Mouse (Mus musculus): ENCODE data around the gene Ctrb1. TPM values are rescaled to one million over a fixed set of nuclear protein-coding genes. Genes with fewer than 3 reads are reported as not detected.

Gene Ctrb1
- total RNA-seq (2021), result not detected
- long read RNA-seq, experiment 1, result 0 reads
- long read RNA-seq, experiment 2, result 0 reads

DNA sequence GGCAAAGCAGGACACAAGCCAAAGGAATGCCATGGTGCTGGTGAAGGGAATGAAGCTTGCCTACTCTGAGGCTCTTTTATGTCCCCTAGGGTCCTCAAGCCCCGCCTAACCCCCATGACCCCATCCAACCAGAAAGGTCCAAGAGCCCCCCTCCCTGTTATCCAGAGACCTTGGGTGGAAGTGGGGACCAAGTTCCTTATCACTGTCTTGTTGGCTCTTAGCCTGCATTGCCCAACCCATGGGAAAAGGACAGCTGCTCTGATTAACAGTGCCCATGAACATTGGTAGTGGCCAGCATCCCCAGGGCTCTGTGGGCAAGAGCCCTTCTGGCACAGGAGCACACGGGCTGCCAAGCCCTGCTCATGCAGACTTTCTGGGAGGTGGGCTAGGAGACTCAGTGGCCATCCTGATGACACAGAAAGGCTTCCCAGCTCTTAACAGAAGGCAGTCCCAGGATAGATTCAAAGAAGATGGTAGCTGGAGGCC, at the start of gene Ctrb1:
Gene Ctrb1 (minus strand): TSS at position 51 of the 486 bp plus-strand sequence.
- no peak for DNase-seq

- no peak for DNase-seq
Measured at GRCm38 (mm10) chr8:111740301-111740711, 49.5 kb upstream of the Ctrb1 start.

DNA sequence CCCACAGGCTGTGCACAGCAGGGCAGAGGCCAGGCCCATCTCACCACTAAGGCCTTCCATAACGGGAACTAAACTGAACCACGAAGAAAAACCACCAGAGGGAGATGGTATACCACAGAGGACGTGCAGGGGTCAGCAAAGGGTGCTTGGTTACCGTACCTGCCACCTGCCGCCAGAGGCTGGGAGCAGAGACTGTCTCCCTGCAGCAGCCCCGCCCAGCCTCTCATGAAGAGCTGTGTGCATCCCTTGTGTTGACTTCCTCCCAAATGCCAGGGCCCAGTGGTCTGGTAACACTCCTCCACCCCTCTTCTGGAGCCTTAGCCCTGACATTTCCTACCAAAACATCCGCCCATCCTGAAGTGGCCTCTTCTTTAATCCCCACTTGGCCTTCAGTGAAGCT, 48.8 kb upstream of the Ctrb1 start:
- DNase-seq, result no peak

GRCm38 (mm10) chr8:111738867-111739266, 48.1 kb upstream of the Ctrb1 start:
- no peak for DNase-seq

- DNase-seq, result peak; percentile 5
Measured at GRCm38 (mm10) chr8:111736321-111736720, 45.5 kb upstream of the Ctrb1 start.

- no peak for DNase-seq
Measured at GRCm38 (mm10) chr8:111735791-111736190, 45.0 kb upstream of the Ctrb1 start.

GRCm38 (mm10) chr8:111735335-111735761, 44.5 kb upstream of the Ctrb1 start:
- DNase-seq, result peak; percentile 7

DNA sequence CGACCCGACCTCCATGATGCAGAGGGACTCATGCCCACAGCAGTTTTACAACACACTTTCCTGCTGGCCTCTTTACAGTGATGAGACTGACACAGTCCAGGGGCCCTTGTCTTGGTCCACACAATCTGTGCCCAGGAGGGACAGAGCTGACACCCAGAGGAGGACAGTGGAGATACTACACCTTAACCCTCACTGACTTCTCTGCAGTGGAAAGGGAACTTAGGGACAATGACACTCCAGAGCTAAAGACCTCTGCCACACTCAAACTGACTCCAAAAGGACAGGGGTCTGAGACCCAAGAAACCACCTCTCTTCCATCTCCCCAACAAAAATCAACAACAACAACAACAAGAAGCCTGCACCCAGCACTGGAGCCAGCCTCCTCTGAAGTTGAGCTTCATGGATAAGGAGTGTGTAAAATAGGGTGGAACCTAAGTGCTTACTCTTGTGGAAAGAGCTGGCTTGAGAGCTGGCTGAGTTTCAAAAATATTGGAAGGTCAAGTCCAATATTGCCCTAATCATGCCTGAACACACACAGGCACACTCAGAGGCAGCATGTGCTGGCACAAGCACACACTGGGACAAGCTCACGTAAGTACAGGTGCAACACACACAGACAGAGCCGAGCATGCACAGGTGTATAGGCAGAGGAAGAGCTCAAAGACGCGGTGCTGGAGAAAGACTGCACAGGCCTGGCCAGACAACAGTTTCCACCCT, 43.6 kb upstream of the Ctrb1 start:
- no peak for DNase-seq

DNA sequence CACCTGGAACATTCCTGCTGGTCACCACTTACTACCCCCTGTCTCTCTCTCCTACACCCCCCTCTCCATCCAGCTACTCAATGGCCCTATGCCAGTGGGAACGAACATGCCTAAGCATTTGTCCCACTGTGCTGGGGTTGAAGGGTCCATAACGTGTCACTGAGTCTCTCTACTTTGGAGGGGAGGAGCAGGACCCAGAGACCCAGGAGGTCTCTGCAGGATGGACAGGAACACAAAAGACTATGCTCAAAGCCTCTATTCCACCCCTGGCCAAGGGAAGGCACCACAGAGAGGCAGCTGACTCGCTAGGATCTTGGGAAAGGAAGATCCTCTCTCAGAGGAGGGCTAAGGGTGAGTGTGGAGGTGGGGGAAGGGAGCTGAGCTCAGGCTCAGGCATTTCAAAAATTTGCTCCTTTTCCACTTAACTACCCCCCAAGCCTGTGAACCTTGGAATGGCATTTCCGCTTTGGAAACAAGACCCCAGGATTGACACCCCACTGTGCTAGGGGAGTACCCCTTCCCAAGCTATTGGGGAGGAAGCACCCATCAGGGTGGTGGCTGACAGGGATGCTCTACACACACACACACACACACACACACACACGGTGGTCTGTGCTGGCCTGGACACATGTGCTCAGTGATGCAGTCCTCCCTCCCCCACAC, 42.9 kb upstream of the Ctrb1 start:
- DNase-seq, result peak; percentile 7

- DNase-seq, result peak; percentile 23
Measured at GRCm38 (mm10) chr8:111732406-111733085, 41.7 kb upstream of the Ctrb1 start.

GRCm38 (mm10) chr8:111732004-111732403, 41.2 kb upstream of the Ctrb1 start:
- peak; percentile 98 for DNase-seq

GRCm38 (mm10) chr8:111731231-111731977, 40.6 kb upstream of the Ctrb1 start:
- DNase-seq, result peak; percentile 22

DNA sequence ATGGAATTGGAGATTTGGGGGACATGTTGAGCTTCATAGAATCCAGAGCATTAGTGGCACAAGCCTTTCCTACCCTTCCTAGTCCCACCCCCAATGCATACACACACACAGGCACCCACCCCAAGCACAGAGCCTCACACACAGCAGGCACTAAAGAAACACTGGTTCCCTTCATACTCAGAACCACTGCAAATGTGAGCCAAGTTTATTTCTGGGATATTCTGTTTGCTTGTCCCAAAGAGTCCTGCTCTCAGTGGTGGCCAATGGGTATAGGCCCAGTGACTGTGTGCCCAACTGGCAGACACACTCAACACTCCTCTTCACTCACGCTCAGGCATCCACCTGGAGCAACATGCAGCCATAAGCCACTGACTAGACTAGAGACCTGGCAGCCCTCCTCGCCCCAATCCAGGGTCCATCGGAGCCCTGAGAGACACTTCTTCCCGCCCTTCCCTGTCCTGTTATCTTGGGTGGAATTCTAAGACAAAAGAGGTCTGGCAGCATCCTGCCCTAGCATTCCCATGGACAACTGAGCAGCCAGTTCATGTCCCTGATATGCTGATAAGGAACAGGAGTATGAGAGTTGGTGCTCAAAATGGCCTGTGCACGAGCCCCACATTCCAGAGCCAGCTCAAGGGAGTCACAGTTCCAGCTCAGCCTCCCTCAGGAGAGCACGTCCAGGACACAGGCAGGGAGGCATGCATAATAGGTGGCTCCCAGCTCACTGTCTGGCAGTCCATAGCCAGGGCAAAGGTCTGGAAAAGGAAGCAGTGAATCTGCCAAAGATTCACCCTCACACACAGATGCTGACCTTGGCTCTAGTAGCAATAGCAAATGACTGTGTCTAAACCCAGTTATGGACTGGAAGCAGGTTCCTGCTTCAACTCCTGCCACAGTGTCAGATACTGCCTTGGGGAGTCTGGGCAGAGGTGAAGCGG, 38.7 kb upstream of the Ctrb1 start:
- DNase-seq, result no peak

- no peak for DNase-seq
Measured at GRCm38 (mm10) chr8:111728481-111728880, 37.7 kb upstream of the Ctrb1 start.

DNA sequence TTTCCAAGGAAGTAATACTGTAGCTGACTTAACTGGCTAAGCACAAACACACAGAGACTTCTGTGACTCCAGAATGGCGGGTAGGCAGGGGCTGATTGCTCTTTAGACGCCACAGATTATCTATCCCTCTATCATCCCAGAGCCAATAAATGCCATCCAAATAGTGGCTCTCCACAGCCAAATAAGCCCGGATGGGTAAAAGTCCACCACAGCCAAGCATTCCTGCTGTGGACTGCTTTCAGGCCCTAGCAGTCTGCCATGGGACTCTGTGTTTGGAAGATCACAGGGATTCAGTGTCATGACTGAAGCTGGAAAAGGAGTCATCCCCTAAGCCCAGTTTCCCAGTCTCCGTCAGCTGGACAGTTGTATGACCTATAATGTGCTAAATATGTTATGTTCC, 36.7 kb upstream of the Ctrb1 start:
- DNase-seq, result no peak

DNA sequence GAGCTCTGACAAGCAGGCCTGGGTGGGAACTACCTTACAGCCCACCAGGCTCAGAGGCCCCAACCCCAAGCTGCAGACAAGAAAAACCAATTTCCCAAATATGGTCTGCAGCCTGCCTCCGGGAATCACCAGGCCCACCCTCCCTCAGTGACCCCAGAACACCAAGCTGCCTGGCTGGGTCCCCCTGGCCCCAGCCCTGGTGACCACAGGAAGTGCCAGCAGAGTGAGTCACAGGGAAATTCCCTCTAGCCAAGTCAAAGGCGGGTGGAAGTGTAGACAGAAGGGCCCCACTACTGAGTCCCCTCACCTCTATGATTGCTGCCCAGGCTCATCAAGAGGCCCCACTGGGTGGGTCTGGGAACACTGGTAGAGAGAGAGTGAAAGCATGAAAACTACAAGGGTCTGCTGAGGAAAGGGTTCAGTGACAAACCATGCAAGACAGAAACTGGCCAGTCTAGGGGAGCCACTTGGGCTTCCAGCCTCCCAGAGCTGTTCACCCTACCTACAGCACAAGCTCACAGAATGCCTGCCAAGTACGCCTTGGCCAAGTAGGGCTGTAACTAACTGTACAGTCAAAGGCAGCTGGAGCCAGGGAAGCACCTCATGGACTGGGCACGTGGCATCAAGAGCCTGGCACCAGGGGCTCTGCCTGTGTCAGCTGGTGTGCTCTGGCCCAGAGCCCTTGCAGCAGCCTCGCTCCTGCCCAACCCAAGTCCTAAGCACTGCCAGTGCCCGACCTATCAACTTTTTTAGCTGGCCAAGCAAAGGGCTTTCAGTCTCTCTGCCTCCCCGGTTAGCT, 35.5 kb upstream of the Ctrb1 start:
- peak; percentile 72 for DNase-seq

DNA sequence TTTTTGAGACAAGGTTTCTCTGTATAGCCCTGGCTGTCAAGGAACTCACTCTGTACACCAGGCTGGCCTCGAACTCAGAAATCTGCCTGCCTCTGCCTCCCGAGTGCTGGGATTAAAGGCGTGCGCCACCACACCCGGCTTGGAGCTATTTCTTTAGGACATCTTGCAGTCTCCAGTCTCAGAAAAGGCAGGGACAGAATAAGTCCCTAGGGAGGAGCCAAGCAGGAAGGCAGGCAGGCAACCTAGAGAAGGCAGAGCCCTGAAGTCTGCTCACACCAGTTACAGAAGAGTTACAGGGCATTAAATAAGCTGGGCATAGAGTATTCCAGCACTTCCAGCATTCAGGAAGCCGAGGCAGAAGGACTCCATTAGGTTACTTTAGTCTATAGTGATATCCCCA, 34.5 kb upstream of the Ctrb1 start:
- no peak for DNase-seq

- DNase-seq, result no peak
Measured at GRCm38 (mm10) chr8:111720115-111720544, 29.3 kb upstream of the Ctrb1 start.

- DNase-seq, result no peak
Measured at GRCm38 (mm10) chr8:111718937-111719336, 28.1 kb upstream of the Ctrb1 start.

GRCm38 (mm10) chr8:111717866-111718265, 27.1 kb upstream of the Ctrb1 start:
- peak; percentile 41 for DNase-seq
